Mouse (Mus musculus): Measurements from ENCODE around the gene Gpc6.

DNA sequence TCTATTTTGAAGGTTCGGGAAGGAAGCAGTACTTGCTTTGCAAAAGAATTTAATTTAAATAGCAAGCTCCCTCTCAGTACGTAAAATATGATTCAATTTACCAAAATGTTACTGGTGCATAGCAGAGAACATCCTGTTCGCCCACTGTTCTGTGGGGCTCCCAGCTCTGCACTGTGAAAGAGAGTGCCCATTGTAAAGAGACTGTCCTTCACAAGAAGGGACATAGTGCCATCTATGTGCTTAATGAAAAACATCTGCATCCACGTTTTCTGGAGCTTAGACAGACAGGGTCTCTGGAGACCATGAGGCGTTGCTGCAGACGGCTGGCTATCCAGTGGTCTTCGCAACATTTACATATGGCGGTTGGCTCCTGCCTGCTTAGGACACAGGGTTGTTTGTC lies 998.6 kb downstream of the Gpc6 start:
- TF ChIP-seq CTCF (IDR thresholded peaks at IDR 0.05; ENCODE audit: low read depth) (peak; percentile 40), EP300 (optimal IDR thresholded peaks at IDR 0.05) (no peak)

Data from stomach, postnatal 0 days (tissue).